Mouse (Mus musculus) G1E-ER4 (cell line): ENCODE measurements around the gene Pigh. TPM values are rescaled to one million over a fixed set of nuclear protein-coding genes. Genes with fewer than 3 reads are reported as not detected.

Source experiments
- GATA1 ChIP-seq: IDR thresholded peaks from one replicate; pipeline ENCODE4 v1.8.0; 2012; ENCODE audit warnings: low read length, inconsistent platforms
- polyA plus RNA-seq: library from polyadenylated mRNA; stranded (reverse); fragments of >175 nt; gene quantifications from 2 replicates; pipeline ENCODE4 v1.2.3, GENCODE M21; 2012

The Pigh gene
- polyA plus RNA-seq, result 10.3 and 14.1 TPM in 2 replicates

DNA sequence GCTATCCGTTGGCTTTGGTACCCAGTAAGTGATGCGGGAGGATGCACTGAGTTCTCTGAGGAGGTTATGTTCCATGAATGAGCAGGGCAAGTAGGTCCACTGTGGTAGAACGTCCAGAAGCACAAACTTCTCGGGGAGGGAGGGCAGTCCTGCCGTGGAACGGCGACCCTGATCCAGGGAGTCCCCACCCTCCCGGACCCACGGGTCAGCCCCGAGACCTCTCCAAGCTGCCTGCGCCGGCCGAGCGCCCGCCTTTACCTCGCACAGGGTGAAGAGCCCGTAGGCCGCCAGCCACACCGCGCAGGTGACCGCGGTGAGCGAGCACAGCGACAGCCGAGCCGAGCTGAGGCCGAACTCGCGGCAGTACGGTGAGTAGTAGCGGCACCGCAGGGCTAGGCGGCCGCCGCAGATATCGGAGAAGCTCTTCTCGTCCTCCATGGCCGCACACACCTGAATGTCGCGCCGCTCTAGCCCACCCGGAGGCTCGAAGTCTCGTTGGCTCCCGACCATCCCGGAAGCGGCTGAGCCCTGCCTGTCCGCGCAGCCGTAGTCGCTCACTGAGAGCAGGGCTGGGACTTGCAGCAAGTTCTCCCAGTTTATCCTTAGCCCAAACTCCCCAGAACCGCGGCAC lies at the start of gene Pigh:
Gene Pigh, minus strand, starts transcription at position 470 of the 631 bp plus-strand sequence.
- no peak for TF ChIP-seq GATA1

DNA sequence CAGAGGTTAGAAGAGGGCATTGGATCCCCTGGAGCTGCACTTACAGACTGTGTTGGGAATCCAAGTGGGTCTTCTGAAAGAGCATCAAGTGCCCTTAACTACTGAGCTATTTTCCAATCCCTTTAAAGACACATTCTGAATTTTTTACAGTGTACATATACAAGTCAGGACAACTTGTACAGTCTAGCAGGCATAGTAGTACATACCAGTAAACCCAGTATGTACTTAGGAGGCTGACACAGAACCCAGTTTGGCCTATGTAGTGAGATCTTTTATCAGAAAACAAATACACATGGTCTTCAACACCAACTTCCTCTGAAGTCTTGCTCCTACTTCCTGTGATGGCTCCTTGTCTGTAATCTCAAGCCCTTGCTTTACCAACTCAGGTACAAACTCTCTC lies 49.5 kb upstream of the Pigh start:
- TF ChIP-seq GATA1, result no peak

DNA sequence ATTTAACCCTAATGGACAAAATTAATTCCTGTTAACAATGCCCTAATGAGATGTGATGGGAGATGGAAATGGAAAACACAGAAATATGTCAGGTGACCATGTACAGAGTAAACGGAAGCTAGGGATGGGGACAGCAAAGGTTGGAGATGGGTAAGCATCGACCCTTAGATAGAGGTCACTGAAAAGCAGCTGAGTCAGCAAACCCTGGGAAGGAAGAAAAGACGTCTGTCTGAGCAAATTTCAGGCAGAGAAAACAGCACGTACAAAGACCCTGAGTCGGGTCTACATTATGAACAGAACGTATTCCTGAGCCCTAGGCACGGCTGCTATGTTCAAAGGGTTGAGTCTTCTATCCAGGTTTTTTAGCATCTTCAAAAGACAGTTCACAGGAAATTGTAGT lies 47.5 kb upstream of the Pigh start:
- TF ChIP-seq GATA1, result no peak

DNA sequence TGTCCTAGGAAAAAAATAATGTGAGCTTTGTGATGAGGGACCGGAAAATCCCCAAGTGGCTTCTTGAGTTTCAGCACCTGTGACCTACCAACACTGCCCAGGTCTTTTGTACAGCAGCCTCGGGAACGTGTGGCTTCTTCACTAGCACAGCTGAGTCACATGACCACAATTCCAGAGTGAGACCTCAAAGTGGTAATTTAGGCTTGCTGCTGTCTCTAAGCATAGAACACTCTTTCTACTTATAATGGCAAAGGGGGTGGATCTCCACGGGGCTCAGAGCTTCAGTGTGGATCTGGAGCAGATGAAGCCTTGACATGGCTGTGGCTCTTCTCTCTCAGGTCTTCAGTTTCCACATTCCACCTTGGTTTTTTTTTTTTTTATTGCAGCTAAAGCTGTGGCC lies 45.7 kb upstream of the Pigh start:
- no peak for TF ChIP-seq GATA1

DNA sequence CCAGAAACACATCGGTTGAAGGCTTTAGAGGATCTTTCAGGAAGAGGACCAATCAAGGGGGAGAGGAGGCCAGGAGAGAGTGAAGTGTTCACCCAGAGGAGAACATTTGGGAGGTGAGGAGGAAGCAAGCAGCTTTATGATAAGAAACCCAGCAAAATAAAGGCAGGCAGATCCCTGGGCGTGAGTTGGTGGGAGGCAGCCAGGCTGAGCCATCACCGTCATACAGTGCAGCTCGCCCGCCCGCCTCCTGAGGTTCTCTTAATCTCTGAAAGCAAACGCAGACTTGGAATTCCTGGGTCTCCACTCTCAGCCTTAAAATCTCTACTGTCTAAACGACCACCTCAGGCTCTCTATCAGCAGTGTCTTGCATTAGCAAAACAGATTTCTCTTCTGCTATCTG lies 45.2 kb upstream of the Pigh start:
- no peak for TF ChIP-seq GATA1

DNA sequence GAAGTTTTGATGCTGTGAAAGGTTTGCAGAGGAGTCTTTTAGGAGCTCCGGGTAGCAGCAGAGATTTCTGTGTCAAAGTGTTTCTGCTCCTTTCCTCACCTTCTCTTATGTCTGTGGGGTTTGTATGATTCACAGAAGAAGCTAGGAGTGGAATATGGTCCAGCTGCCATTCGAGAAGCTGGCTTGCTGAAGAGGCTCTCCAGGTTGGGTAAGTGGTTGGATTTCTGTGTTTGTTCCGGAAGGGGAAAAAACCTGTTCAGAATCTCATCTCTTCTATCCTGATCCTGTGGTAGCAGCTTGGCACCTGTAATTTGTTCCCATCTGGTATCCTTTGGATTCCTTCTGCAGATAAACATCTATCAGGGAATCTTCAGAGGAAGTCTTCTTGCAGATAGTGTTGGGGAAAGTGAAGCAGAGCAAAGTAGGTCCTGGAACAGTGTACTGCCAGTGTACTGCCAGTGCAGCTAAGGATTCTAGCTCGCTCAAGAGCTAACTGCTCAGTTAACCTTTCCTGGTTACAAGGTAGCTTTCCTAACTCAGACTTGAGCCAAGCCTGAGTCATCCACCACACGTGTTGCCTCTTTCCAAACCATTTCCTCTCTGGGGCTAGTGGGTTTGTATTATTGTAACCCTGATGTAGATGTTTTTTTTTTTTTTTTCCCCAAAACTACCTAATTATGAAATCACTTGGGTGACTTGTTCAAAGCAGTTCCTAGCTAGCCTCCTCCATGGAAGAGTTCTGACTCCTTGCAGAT lies 42.4 kb upstream of the Pigh start:
- no peak for TF ChIP-seq GATA1

DNA sequence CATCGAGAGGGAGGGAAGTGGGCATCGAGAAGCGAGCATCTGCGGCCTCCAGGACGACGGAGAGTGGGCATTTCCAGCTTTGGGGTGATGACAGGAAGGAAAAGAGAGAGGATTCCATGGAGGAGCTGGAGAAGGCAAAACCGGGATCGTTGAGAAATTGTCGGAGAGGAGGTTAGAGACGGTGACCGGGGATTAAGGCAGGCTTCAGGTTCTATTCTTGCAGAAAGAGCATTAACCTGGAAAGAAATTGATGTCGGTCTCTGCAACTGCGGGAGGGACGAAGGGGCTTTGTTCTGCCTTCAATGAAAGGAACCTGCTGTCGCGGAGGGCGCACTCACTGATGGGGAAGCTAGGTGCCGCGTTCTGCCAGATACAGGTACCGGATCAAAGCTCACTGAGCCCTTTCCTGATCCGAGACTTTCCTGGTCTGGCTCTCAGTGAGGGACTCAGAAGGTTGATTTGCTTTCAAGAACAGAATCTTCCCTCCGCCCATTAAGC lies 41.8 kb upstream of the Pigh start:
- no peak for TF ChIP-seq GATA1

DNA sequence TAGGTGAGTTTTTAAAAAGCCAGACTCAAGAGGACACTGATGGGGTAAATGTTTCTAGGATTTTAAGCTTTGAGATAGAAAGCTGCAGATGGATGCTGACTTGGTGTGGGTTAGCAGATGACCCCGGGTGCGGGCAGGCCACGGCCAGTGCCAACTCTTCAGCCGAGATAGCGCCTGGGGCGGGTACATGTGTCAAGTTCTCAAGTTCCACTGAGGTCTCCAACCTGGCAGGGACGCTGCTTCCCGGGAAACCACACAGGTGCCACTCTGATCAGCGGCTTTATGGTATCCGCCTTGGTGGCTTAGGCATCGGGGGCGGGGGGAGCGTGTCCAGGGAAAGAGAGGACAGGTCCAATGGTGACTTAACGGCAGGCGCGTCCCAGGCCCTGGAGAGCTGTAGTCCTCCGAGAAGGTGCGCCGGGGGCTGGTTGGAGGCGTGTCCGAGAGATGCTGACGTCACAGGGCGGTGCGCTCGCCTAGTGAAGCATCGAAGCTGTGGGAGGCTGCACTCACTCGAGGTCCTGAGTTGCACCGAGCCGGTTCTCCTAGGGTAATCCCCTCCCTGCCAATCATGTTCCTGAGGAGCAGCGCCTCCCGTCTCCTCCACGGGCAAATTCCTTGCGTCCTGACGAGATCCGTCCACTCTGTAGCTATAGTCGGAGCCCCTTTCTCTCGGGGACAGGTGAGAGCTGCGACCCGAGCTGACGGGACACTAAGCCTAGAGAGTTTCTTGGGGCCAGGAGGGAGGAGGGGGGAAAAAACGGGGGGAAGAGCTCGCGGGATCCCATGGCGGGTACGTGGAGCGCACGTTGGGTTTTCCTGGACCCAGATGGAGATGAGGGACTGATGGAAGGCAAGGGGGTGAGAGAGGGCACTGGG lies 41.1 kb upstream of the Pigh start, which contains the start of gene Arg2:
Gene Arg2, plus strand, starts transcription at position 479 of the 879 bp plus-strand sequence.
- TF ChIP-seq GATA1, result no peak

DNA sequence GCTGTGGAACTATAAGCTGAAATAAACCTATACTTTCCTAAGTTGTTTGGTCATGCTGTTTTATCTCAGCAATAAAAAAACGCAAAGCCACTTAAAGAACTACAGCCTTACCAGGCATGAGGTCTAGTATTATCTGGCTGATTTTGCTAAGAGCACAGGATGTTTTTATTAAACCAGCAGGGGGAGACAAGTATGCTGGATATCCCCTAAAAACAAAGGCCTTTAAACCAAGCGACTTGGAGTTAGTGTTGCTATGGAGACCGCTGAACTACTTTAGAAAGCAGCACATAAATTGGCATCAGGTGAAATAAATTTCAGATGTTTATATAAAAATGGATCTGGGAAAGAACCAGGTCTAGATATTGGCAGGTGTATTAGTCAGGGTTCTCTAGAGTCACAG lies 33.4 kb upstream of the Pigh start:
- no peak for TF ChIP-seq GATA1

DNA sequence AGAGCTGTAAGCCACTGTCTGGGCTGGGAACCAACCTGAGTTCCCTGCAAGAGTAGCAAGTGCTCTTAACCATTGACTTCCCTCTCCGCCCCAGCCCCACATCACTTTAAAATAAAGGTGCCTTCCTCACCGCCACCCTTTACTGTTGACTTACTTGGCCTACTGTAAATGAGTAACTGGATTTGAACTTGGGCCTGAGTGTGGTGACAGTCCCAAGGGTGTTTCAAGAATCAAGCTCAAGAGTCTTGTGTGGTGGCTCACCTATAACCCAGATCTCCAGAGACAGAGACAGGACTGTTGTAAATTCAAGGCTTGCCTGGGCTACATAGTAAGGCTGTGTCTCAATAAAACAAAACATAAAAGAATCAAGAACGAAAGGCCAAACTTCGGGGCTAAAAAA lies 29.5 kb upstream of the Pigh start:
- TF ChIP-seq GATA1, result no peak

DNA sequence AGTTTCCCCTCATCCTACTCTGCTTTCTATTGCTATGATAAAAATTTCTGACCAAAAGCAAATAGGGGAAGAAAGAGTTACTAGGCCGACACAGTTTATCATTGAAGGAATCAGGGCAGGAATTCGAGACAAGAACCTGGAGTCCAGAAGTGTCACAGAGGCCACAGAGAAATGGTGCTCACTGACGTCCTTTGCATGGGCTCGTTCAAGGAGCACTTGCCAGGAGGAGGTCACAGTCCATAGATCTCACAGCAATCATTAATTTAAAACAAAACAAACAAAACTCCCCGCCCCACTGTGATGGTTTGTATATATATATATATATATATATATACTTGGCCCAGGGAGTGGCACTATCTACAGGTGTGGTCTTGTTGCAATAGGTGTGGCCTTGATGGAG lies 15.9 kb upstream of the Pigh start:
- no peak for TF ChIP-seq GATA1

DNA sequence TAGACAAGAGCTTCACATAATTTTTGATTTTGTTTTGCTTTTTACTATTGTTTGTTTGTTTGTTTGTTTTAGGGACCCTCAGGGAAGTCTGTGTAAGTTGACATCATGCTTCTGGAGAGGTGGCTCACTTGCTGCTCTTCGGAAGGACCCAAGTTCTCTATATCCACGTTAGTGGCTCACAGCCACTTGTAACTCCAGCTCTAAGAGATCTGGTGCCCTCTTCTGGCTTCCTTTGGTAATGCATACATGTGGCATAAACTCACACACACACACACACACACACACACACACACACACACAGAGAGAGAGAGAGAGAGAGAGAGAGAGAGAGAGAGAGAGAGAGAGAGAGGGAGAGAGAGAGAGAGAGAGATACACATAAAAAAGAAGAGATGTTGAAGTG lies 15.1 kb upstream of the Pigh start:
- TF ChIP-seq GATA1, result no peak

DNA sequence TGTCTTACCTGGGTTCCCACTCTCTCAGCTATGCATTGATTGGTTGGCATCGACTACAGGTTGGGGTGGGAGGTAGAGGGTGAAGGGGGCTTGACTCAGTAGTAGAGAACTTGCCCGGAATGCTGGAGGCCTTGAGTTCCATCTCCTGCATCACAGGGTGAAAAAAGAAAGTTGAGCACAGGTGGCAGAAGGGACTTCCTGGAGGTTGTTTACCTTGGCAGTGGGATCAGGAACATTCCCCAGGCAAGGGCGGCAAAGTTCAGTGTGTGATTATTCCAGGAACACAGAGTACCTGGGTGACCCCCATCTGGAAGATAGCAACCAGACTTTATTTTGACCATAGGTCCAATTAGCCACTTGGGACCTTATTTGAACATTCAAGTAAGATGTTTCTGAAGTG lies 14.3 kb upstream of the Pigh start:
- no peak for TF ChIP-seq GATA1

DNA sequence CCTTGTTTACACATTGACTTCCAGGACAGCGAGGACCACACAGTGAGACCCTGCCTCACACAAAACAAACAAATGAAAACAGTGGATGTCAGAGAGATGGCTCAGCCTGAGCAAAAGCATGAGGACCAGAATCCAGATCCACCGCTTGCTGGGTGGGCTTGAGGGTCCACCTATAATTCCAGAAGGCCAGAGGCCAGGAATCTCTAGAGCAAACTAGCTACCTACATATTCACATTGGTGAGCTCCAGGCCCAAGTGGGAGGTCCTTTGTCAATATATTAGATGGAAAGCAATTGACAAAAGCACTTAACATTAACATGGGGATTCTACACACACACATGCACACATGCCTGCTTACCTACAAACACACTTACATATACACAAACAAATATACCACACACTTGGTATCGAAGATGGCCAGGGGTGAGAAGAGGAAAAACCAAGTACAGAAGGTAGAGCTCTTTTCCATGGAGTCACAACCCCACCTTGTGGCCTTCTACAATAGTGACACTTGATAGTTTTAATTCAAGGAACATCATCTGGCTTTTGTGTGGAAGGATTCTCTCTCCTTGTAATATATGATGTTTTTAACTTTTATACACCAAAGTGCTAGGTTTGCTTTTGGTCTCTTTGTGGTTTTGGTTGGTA lies 7.8 kb upstream of the Pigh start:
- TF ChIP-seq GATA1, result no peak

DNA sequence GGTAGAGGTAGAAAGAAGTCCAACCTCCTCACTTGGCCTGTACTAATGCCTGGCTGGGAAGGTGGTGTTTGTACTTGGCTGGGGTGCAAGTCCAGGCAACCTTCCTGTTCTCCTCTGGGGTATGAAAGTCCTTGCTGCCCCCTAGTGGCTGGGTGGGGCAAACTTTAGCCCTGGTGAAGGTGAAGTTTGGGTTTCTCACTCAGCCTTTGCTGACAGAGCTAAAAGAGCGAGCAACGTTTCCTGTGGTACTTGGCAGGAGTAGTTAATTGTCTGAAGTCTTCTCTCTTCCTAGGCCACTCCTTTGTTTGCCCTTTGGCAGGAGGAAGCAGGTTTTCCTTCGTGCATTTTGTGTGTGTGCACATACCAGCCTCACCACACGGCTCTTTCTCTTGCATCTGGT lies 3.1 kb upstream of the Pigh start:
- TF ChIP-seq GATA1, result no peak
